Mouse (Mus musculus): Measurements from ENCODE around the gene Hoxb7.

DNA sequence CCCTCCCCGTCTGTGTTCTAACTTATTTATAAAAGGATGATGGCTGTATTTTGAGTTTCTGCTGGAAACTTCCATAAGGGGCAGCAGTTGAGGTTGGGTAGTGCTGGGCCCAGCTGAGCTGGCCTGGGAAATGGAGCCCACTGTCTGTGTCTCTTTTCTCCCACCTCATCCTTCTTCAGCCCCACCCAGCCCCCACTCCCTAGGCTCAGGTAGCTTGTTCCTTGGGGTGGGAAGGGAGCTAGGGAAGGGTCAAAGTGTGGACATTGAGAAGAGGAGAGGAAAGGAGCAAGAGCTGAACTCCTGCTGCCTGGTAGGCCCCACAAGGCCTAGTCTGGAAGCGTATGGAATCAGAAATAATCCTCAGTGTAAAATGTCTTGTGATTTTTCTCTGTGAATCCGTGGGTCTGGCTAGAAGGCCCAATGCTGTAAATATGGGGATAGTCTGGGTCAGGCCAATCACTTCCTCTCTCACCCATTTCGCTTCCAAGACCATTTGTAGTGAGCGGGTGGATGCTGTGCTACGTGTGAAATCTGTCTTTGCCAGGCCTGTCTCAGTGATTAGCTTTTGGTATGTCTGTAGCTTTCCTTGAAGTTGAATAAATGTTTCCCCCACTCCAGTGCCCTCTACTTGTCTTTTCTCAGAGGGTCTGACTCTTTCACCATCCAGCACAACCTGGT is 19.2 kb downstream of the Hoxb7 start:
- TF ChIP-seq CTCF (IDR thresholded peaks at IDR 0.05; ENCODE audit: low read depth, low read length): no peak
- TF ChIP-seq POLR2A (IDR thresholded peaks at IDR 0.05; ENCODE audit: insufficient read depth, low read length): no peak
- no peak for TF ChIP-seq EP300 (IDR thresholded peaks at IDR 0.05; ENCODE audit: insufficient read depth, low read depth, low read length)

Data from ES-Bruce4 (cell line).